Mouse (Mus musculus) cerebellum, adult 2 months (tissue): ENCODE results near the gene Alg14.

Experiments used
- CTCF ChIP-seq: fragments of 200-500 bp; IDR thresholded peaks from 2 replicates; pipeline ENCODE4 v1.5.1; 2011; ENCODE audit warnings: low read depth, mild to moderate bottlenecking, control low read depth, low read length, moderate library complexity, borderline replicate concordance; ENCODE audit not compliant: insufficient read depth
- POLR2A ChIP-seq: fragments of 200-500 bp; IDR thresholded peaks from 2 replicates; pipeline ENCODE4 v1.6.1; 2011; ENCODE audit warnings: low read length, control low read depth, borderline replicate concordance; ENCODE audit not compliant: insufficient read depth

GRCm38 (mm10) chr3:121354861-121355470 is 63.4 kb downstream of the Alg14 start:
- TF ChIP-seq CTCF (no peak), POLR2A (no peak)
